ENCODE assay signal across 33 mouse cellular contexts in genomic region chr1:143122185-143122584, GRCm38 (mm10).
"Had no signal": no experiment of that assay in that cellular context is flagged by ENCODE, and none has a peak within 500 bp of the region (broad histone marks: within the 10 kb centered on the region; RNA-seq: fewer than 3 reads in every experiment).

No protein-coding gene starts in this region.

- ATAC-seq: hindbrain, embryonic 16.5 days; hindbrain, postnatal 0 days; inflammation-experienced regulatory T-cells, adult 6 months; intestine, embryonic 15.5 days; intestine, embryonic 16.5 days; intestine, postnatal 0 days had no signal

- H3K4me2 ChIP-seq: heart, embryonic 13.5 days; heart, embryonic 15.5 days; hindbrain, embryonic 12.5 days; hindbrain, embryonic 13.5 days; hindbrain, embryonic 14.5 days; hindbrain, embryonic 15.5 days; intestine, embryonic 15.5 days; kidney, embryonic 15.5 days had no signal

- H3K9ac ChIP-seq: heart, embryonic 13.5 days; heart, embryonic 15.5 days; hindbrain, embryonic 12.5 days; hindbrain, embryonic 13.5 days; hindbrain, embryonic 14.5 days; hindbrain, embryonic 15.5 days; intestine, embryonic 15.5 days; kidney, embryonic 15.5 days had no signal

- H3K36me3 ChIP-seq: heart, embryonic 13.5 days; heart, embryonic 15.5 days; hindbrain, embryonic 10.5 days; hindbrain, embryonic 12.5 days; hindbrain, embryonic 13.5 days; hindbrain, embryonic 15.5 days; intestine, embryonic 15.5 days; kidney, embryonic 15.5 days had no signal

- H3K27ac ChIP-seq: heart, embryonic 13.5 days; heart, embryonic 15.5 days; hindbrain, embryonic 10.5 days; hindbrain, embryonic 12.5 days; hindbrain, embryonic 13.5 days; hindbrain, embryonic 14.5 days; hindbrain, embryonic 15.5 days; hindbrain, postnatal 0 days; intestine, embryonic 15.5 days; kidney, embryonic 15.5 days; kidney, postnatal 0 days; layer of hippocampus, adult 2 months; left cerebral cortex, adult 2 months had no signal

- H3K4me3 ChIP-seq: heart, embryonic 13.5 days; heart, embryonic 15.5 days; hindbrain, embryonic 10.5 days; hindbrain, embryonic 12.5 days; hindbrain, embryonic 13.5 days; hindbrain, embryonic 15.5 days; intestine, embryonic 15.5 days; kidney, embryonic 15.5 days; layer of hippocampus, adult 2 months; left cerebral cortex, adult 2 months had no signal

- DNase-seq: heart, postnatal 10 days; heart, postnatal 14 days; heart, postnatal 36 days; heart, postnatal 4 days; kidney, adult 11 months; kidney, adult 18-20 months; kidney, adult 2 months; kidney, adult 8-10 months; kidney, adult 9 months; kidney, postnatal 10 days; kidney, postnatal 14 days; kidney, postnatal 25 days; kidney, postnatal 36 days; kidney, postnatal 4 days; layer of hippocampus, adult 9-11 months; layer of hippocampus, postnatal 36 days had no signal

- H3K9me3 ChIP-seq: heart, embryonic 13.5 days; heart, embryonic 15.5 days; hindbrain, embryonic 10.5 days; hindbrain, embryonic 12.5 days; hindbrain, embryonic 13.5 days; hindbrain, embryonic 15.5 days; intestine, embryonic 15.5 days; kidney, embryonic 15.5 days had no signal

- H3K27me3 ChIP-seq: heart, embryonic 13.5 days; heart, embryonic 15.5 days; hindbrain, embryonic 12.5 days; hindbrain, embryonic 13.5 days; hindbrain, embryonic 15.5 days; intestine, embryonic 15.5 days; kidney, embryonic 15.5 days had no signal

- H3K4me1 ChIP-seq: heart, embryonic 13.5 days; heart, embryonic 15.5 days; hindbrain, embryonic 10.5 days; hindbrain, embryonic 12.5 days; hindbrain, embryonic 13.5 days; hindbrain, embryonic 15.5 days; intestine, embryonic 15.5 days; kidney, embryonic 15.5 days had no signal
